22 mouse cellular contexts compared by ENCODE assay signal in genomic region chr17:50851382-50851781, GRCm38 (mm10).
A peak's percentile ranks its signal among the peaks of the same experiment; 100 is the strongest.
DNase-seq lines count a peak whose midpoint lies in the region; ATAC-seq and TF ChIP-seq lines count a peak whose summit lies in the region.
"Had no signal": no experiment of that assay in that cellular context is flagged by ENCODE, and none has a peak within 500 bp of the region (broad histone marks: within the 10 kb centered on the region; RNA-seq: fewer than 3 reads in every experiment).

No protein-coding gene starts in this region.

- H3K9ac ChIP-seq in forebrain, embryonic 16.5 days (replicated peaks; ENCODE audit: low read depth, low read length): no peak overlapping the region
- H3K9ac ChIP-seq in forebrain, embryonic 11.5 days (ENCODE audit: low read length): no peak overlapping the region
- H3K9ac ChIP-seq: embryonic facial prominence, embryonic 13.5 days; hindbrain, embryonic 13.5 days; midbrain, embryonic 15.5 days had no signal

- H3K4me2 ChIP-seq in forebrain, embryonic 16.5 days (ENCODE audit: low read length): no peak overlapping the region
- no peak overlapping the region for H3K4me2 ChIP-seq in forebrain, embryonic 11.5 days (ENCODE audit: low read depth, low read length, severe bottlenecking)
- H3K4me2 ChIP-seq: embryonic facial prominence, embryonic 13.5 days; hindbrain, embryonic 13.5 days; midbrain, embryonic 15.5 days had no signal

- TF ChIP-seq CTCF in brain, embryonic 14.5 days (IDR thresholded peaks at IDR 0.05; ENCODE audit: borderline replicate concordance, extremely low read depth, insufficient read depth, insufficient read length): no peak
- no peak for TF ChIP-seq CTCF in layer of hippocampus, adult 2 months (conservative IDR thresholded peaks at IDR 0.05)

- H3K27me3 ChIP-seq in forebrain, embryonic 16.5 days (replicated peaks; ENCODE audit: control insufficient read depth, insufficient read depth, low read length): no peaks in the 10 kb centered on the region
- H3K27me3 ChIP-seq in forebrain, embryonic 11.5 days (ENCODE audit: control insufficient read depth, insufficient read depth, low read length): no peaks in the 10 kb centered on the region
- H3K27me3 ChIP-seq: embryonic facial prominence, embryonic 13.5 days; hindbrain, embryonic 13.5 days; midbrain, embryonic 15.5 days had no signal

- H3K4me1 ChIP-seq in forebrain, embryonic 16.5 days (replicated peaks; ENCODE audit: control insufficient read depth, insufficient read depth, low read length): no peaks in the 10 kb centered on the region
- H3K4me1 ChIP-seq in forebrain, embryonic 11.5 days (replicated peaks; ENCODE audit: control insufficient read depth, insufficient read depth, low read length): no peaks in the 10 kb centered on the region
- H3K4me1 ChIP-seq: embryonic facial prominence, embryonic 13.5 days; midbrain, embryonic 15.5 days had no signal

- TF ChIP-seq POLR2A in brain, embryonic 14.5 days (IDR thresholded peaks at IDR 0.05; ENCODE audit: borderline replicate concordance, extremely low read depth, insufficient read depth, insufficient read length, poor library complexity, severe bottlenecking): no peak

- DNase-seq in forebrain, embryonic 11.5 days (ENCODE audit: low spot score): no peak
- DNase-seq in brain, embryonic 14.5 days (ENCODE audit: low read depth): peak; percentile 61
- peak; percentile 45 to 74 for DNase-seq in layer of hippocampus, adult 2 months (ENCODE audit: low spot score in 2 of 2)
- no peak for DNase-seq in heart, postnatal 10 days
- no peak for DNase-seq in natural killer cell, adult 2 months (ENCODE audit: low spot score in 2 of 2)
- no peak for DNase-seq in kidney, adult 9 months
- DNase-seq: adrenal gland, postnatal 14 days; gastrocnemius, postnatal 36 days; kidney, adult 2 months; kidney, postnatal 36 days; left cerebral cortex, postnatal 4 days; liver; lung, adult 2 months; lung, postnatal 36 days; right cerebral cortex, postnatal 25 days; thymus, adult 18-20 months had no signal

- H3K27ac ChIP-seq in forebrain, embryonic 16.5 days (ENCODE audit: low read length): no peak overlapping the region
- H3K27ac ChIP-seq in forebrain, embryonic 11.5 days (ENCODE audit: low read depth, low read length): no peak overlapping the region
- 0 out of 2 replicates have a peak overlapping the region, but pooled peaks have one; percentile 29 for H3K27ac ChIP-seq in layer of hippocampus, adult 2 months
- H3K27ac ChIP-seq: embryonic facial prominence, embryonic 13.5 days; hindbrain, embryonic 13.5 days; left cerebral cortex, adult 2 months; midbrain, embryonic 15.5 days had no signal

- no peaks in the 10 kb centered on the region for H3K9me3 ChIP-seq in forebrain, embryonic 16.5 days (ENCODE audit: control insufficient read depth, low read length)
- H3K9me3 ChIP-seq in forebrain, embryonic 11.5 days (ENCODE audit: control insufficient read depth, low read length): no peaks in the 10 kb centered on the region
- H3K9me3 ChIP-seq: embryonic facial prominence, embryonic 13.5 days; hindbrain, embryonic 13.5 days; midbrain, embryonic 15.5 days had no signal

- intact Hi-C loops in heart, postnatal 10 days (cut with DNase I): no loop called here

- peak; percentile 74 for ATAC-seq in forebrain, embryonic 16.5 days
- ATAC-seq in forebrain, embryonic 11.5 days (replicated peaks; ENCODE audit: low FRiP score): no peak
- ATAC-seq: inflammation-experienced regulatory T-cells, adult 6 months; midbrain, embryonic 15.5 days had no signal

- H3K4me3 ChIP-seq in forebrain, embryonic 16.5 days (replicated peaks; ENCODE audit: low read length): no peak overlapping the region
- H3K4me3 ChIP-seq in forebrain, embryonic 11.5 days (ENCODE audit: low read depth, low read length): no peak overlapping the region
- H3K4me3 ChIP-seq in layer of hippocampus, adult 2 months: no peak overlapping the region
- H3K4me3 ChIP-seq: embryonic facial prominence, embryonic 13.5 days; hindbrain, embryonic 13.5 days; left cerebral cortex, adult 2 months; midbrain, embryonic 15.5 days had no signal

- 52% methylated on average over 1 of the region's 1 CpGs for WGBS in forebrain, embryonic 16.5 days
- WGBS in forebrain, embryonic 11.5 days: 87% methylated on average over 1 of the region's 1 CpGs

- H3K36me3 ChIP-seq in forebrain, embryonic 16.5 days (ENCODE audit: control insufficient read depth, insufficient read depth): no peaks in the 10 kb centered on the region
- no peaks in the 10 kb centered on the region for H3K36me3 ChIP-seq in forebrain, embryonic 11.5 days (ENCODE audit: control insufficient read depth, insufficient read depth, low read length)
- H3K36me3 ChIP-seq: embryonic facial prominence, embryonic 13.5 days; hindbrain, embryonic 13.5 days; midbrain, embryonic 15.5 days had no signal

Comparison
In these comparisons a context has a peak if more than half of its experiments do, and no peak if none do; other contexts are left out.
1. DNase-seq: peak in brain, embryonic 14.5 days (single experiment) and layer of hippocampus, adult 2 months (2 of 2); none in forebrain, embryonic 11.5 days (single experiment), heart, postnatal 10 days (0 of 2), natural killer cell, adult 2 months (0 of 2) and kidney, adult 9 months (single experiment).